In the genomic region with DNA sequence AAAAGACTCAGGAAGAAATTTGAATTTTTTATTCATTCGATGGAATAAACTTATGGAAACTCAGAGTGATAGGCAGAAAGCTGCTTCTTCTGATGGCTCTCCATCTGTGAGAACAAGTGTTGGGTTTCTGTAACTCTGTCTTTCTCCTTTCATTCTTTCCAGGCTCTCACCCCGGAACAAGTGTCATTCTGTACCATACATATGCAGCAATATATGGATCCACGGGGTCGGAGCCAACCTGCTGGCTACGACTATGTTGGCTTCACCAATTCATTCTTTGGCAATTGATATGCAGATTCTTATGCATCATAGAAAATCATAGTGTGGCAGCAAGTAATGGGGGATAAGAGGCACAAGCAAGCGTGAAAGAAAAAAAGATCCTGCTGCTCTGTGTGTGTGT, we compare ENCODE assay signal across 22 mouse cellular contexts. TPM values are rescaled to one million over a fixed set of nuclear protein-coding genes. Genes with fewer than 3 reads are reported as not detected.
"Had no signal": no experiment of that assay in that cellular context is flagged by ENCODE, and none has a peak within 500 bp of the region (broad histone marks: within the 10 kb centered on the region; RNA-seq: fewer than 3 reads in every experiment).

No protein-coding gene starts in this region.

- H3K36me3 ChIP-seq: limb, embryonic 12.5 days; limb, embryonic 15.5 days; midbrain, embryonic 12.5 days; midbrain, embryonic 15.5 days; neural tube, embryonic 13.5 days had no signal

- H3K4me1 ChIP-seq: limb, embryonic 12.5 days; limb, embryonic 15.5 days; midbrain, embryonic 12.5 days; midbrain, embryonic 15.5 days; neural tube, embryonic 13.5 days had no signal

- H3K4me3 ChIP-seq: limb, embryonic 12.5 days; limb, embryonic 15.5 days; midbrain, embryonic 12.5 days; midbrain, embryonic 15.5 days; neural tube, embryonic 13.5 days had no signal

- DNase-seq: kidney, postnatal 10 days; kidney, postnatal 36 days; left cerebral cortex, postnatal 4 days; liver, postnatal 0 days; lung, embryonic 14.5 days; retina, postnatal 1 day; thymus, adult 2 months; thymus, postnatal 14 days; thymus, postnatal 4 days had no signal

- H3K27ac ChIP-seq: limb, embryonic 12.5 days; limb, embryonic 15.5 days; liver, embryonic 14.5 days; macrophage; midbrain, embryonic 12.5 days; midbrain, embryonic 15.5 days; neural tube, embryonic 13.5 days; stomach, postnatal 0 days had no signal

- H3K27me3 ChIP-seq: limb, embryonic 12.5 days; limb, embryonic 15.5 days; midbrain, embryonic 12.5 days; midbrain, embryonic 15.5 days; neural tube, embryonic 13.5 days had no signal

- ATAC-seq: liver, postnatal 0 days; lung, postnatal 0 days; midbrain, embryonic 15.5 days had no signal

- H3K4me2 ChIP-seq: limb, embryonic 12.5 days; limb, embryonic 15.5 days; liver, embryonic 11.5 days; lung, embryonic 14.5 days; midbrain, embryonic 12.5 days; midbrain, embryonic 15.5 days; neural tube, embryonic 13.5 days had no signal

- H3K9ac ChIP-seq: limb, embryonic 12.5 days; limb, embryonic 15.5 days; liver, embryonic 14.5 days; liver, postnatal 0 days; lung, embryonic 14.5 days; midbrain, embryonic 12.5 days; midbrain, embryonic 15.5 days; neural tube, embryonic 13.5 days had no signal

- H3K9me3 ChIP-seq: limb, embryonic 12.5 days; limb, embryonic 15.5 days; midbrain, embryonic 12.5 days; midbrain, embryonic 15.5 days; neural tube, embryonic 13.5 days had no signal

RNA-seq across cellular contexts. Expression of a gene that starts 4.7 kb away (rescaled TPM):
- polyA plus RNA-seq: kidney, embryonic 14.5 days; limb, embryonic 12.5 days; limb, embryonic 15.5 days; lung, embryonic 14.5 days; lung, postnatal 0 days; macrophage; midbrain, embryonic 12.5 days; midbrain, embryonic 15.5 days; neural tube, embryonic 13.5 days; small intestine, adult 2 months; stomach, embryonic 14.5 days; stomach, postnatal 0 days; thymus, adult 2 months had no signal
